Mouse (Mus musculus): ENCODE measurements around the gene Rfk.

The Rfk gene

DNA sequence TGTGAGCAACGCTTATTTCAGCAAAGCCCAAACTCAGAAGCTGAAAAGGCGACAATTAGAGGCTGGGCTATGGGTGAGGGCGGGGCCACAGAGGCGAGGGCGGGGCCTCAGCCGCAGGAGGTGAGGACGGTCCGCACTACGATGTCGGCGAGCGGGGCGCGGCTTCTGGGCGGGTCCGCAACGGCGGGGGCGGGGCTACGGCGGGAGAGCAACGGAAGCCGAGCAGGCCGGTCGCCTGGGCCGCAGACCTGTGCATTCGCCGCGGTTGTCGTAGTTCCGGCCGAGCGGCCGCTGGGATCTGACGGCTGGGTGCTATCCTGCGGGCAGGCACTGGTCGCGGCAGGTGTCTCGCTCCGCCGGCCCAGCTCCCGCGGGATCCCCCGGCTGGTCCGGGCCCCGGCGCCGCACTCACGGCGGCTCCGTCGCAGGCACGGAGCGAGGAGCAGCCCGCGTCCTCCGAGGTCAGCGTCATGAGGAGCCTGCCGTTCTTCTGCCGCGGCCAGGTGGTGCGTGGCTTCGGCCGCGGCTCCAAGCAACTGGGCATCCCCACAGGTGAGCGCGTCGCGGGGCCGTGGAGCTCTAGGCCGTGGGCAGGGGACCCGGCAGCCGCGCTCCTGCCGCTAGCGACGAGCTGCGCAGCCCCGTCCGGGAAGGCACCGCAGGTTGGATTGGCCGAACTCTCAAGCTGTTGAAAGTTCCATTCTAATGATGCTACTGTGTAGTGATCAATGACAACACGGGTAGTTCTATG is at the start of gene Rfk:
Gene Rfk (plus strand): TSS at position 203 of the 751 bp plus-strand sequence.
- peak; percentile 83 for DNase-seq (ENCODE audit: low read depth, low spot score)

- DNase-seq (ENCODE audit: low read depth, low spot score), result no peak
Observed at GRCm38 (mm10) chr19:17344881-17345280, 49.0 kb upstream of the Rfk start.

GRCm38 (mm10) chr19:17346716-17347474 is 46.9 kb upstream of the Rfk start:
- DNase-seq (ENCODE audit: low read depth, low spot score), result no peak

GRCm38 (mm10) chr19:17347852-17348251 is 46.0 kb upstream of the Rfk start:
- DNase-seq (ENCODE audit: low read depth, low spot score), result no peak

DNA sequence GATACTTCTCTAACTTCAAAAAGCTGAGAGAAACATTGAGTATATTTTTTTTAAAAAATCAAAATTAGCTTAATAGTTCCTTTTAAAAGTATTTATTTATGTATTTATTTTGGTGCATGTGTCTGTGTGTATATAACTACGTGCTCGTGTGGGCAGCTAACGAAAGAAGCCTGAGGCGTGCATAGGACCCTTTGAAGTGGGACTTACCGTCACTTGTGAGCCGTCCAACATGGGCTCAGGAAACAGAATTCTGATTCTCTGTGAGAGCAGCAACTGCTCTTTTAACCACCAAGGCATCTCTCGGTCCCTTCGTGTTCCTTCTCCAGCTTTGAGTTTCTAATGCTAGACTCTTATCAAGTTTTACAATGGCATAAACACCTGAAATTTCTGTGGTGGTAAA is 40.1 kb upstream of the Rfk start:
- no peak for DNase-seq (ENCODE audit: low read depth, low spot score)

GRCm38 (mm10) chr19:17354362-17354761 is 39.5 kb upstream of the Rfk start:
- no peak for DNase-seq (ENCODE audit: low read depth, low spot score)

GRCm38 (mm10) chr19:17354797-17355196 is 39.0 kb upstream of the Rfk start:
- DNase-seq (ENCODE audit: low read depth, low spot score), result no peak

DNA sequence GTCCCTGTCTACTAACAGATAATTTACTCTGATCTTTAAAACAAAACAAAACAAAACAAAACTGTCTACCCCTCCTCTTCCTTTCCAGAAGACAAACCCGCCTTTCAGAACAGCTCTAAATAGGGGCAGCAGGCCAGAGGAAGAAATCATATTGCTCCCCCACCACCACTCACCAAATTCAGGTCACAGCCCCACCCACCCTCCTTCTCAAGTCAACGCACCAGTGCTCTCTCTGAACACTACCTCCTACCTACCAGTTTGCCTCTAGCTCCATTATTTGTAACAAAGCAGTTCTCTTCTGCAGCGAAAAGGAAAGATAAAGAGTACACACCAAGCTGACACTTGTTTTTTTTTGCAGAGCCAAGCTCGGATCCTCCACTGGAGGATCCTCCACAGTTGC is 38.5 kb upstream of the Rfk start:
- DNase-seq (ENCODE audit: low read depth, low spot score), result no peak

GRCm38 (mm10) chr19:17355950-17356867 is 37.6 kb upstream of the Rfk start:
- DNase-seq (ENCODE audit: low read depth, low spot score), result no peak

DNA sequence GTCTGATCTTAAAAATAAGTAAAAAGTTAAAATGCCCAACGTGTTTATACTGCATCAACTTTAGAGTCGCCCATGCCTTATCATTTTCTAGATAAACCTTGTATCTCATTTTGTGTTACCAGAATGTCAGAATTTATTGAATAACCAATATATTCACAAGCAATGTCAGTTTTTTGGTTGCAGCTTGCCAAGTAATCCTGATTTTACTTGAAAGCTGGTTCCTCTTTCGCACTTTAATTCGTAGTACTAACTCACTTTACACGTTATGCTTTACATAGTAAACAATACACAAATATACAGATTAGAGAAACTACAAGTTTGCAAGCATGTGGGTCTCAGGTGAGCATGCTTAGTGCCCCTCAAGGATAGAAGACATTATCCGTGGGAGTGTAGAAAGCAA is 36.9 kb upstream of the Rfk start:
- no peak for DNase-seq (ENCODE audit: low read depth, low spot score)

DNA sequence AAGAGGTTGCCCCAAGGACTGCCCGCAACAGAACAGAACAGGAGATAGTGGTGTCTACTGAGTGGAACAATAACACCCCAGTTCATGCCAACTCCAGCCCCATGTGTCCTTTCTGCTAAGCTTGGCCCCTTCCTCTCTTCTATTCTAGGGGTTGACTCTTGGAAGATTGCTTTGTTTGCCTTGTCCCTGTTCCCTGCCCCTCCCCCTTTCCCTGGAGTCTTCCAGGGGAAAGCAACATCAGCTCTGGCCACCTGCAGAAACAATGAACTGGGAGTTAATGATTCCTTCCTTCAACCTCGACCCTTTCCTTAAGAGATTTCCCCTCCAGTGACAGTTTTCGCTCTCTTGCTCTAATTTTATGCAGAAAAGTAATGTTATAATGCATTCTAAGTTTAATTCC is 36.5 kb upstream of the Rfk start:
- no peak for DNase-seq (ENCODE audit: low read depth, low spot score)

DNA sequence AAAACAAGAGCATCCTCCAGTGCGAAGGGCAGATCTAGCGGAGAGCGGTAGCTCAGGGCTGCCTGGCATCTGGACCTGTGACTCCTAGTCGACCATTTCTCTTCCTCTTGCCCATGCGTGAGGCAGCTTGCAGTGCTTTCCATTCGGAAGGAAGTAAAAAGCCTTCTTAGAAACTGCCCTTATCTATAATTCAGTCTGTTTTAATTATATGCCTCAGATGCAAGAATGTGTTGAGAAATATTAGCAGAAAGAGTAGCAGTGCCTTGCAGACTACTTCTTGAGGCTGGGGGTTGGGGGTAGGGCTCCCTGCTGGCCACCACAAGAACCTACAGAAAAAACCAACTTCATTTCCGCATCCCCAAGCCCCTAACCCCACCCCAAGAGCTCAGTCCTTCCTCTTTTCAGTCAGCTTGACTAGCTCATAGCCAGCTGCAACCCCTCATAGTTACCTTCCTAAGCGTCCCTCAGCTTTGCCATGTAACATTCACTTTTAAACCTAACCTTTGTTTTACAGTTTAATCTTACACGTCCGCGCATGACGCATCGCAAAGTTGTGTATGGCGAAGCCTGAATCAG is 34.4 kb upstream of the Rfk start:
- DNase-seq (ENCODE audit: low read depth, low spot score), result no peak

DNA sequence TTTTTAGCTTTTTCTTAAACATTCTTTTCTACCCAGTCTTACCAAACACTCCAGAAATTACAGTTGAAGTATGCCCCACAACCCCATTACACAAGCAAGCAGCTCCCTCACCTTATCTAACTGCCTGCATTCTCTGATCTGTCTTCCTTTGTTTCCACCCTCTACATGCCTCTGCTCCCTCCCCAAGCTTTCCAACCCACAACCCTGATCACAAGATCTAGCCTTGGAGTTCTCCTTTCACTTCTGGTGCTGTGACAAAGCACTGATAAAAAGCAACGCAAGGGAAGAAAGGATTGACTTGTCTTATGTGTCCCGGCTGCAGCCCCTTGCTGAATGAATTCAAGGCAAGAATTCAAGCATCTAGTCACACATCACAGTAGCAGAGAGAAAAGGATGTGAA is 32.7 kb upstream of the Rfk start:
- DNase-seq (ENCODE audit: low read depth, low spot score), result no peak

DNA sequence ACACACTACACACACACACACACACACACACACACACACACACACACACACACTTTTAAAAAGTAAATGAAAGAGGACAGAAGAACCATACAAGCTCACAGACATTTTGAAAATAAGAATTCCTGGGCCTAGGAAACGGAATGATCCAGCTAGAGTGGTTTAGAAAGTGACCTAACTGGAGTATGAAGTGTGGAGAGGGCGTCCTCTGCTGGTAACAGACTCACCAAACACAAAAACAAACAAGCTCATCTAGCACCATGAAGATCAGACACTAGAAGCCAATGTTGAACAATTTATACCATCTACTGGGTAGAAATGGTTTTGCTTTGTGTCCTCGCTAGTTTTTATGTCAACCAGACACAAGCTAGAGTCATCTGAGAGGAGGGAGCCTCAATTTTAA is 29.1 kb upstream of the Rfk start:
- DNase-seq (ENCODE audit: low read depth, low spot score), result no peak

- DNase-seq (ENCODE audit: low read depth, low spot score), result no peak
Observed at GRCm38 (mm10) chr19:17366364-17367090, 27.3 kb upstream of the Rfk start.

GRCm38 (mm10) chr19:17368557-17368956 is 25.3 kb upstream of the Rfk start:
- no peak for DNase-seq (ENCODE audit: low read depth, low spot score)

DNA sequence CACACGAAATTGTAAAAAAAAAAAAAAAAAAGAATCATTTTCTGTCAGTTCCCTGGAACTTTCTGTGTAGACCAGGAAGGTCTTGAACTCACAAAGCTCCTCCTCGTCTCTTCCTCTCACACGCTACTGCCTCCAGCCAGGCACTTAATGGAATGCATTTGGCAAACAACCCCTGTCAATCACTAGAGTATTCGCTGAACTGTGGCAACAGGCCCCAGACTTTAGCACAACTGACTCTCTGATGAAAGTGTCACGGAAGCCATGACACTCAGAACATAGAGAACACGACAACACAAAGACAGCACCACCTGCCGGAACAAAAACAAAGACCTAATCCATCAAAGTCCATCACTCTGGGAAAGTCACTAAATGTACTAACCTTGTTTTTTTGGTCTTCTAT is 24.3 kb upstream of the Rfk start:
- no peak for DNase-seq (ENCODE audit: low read depth, low spot score)

DNA sequence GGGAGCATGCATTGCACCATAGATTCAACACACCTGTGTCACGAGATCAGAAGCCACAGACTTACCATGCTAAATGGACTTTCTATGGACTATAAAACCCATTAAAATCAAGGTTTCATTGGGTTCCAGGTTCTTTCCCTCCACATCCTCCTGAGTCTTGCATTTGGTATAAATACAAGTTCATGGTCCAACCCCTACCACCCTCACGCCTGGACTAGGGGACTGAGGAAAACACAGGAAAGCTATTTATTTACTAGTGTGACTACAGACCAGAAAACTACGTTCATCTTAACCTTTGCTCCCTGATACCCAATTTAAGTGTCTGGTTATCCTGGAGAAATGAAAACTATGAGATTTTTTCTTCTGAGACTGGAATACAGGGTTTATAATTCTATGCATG is 21.1 kb upstream of the Rfk start, which contains the start of gene Gcnt1:
Gene Gcnt1 (minus strand): TSS at position 144 of the 400 bp plus-strand sequence.
- no peak for DNase-seq (ENCODE audit: low read depth, low spot score)

DNA sequence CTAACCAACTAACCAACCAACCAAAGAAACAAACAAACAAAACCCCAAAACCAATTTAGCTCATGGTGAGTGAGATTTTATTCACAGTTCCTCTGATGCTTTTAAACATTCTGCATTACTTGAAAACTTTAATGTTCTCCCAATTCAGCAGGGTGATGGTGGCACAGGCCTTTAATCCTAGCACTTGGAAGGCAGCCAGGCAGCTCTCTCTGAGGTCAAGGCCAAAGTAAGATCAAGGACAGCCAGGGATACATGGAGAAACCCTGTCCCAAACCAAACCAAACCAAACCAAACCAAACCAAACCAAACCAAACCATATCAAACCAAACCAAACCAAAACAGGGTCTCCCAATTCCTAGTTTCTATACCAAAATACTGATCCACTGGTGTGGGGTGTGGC is 15.0 kb upstream of the Rfk start:
- DNase-seq (ENCODE audit: low read depth, low spot score), result no peak

DNA sequence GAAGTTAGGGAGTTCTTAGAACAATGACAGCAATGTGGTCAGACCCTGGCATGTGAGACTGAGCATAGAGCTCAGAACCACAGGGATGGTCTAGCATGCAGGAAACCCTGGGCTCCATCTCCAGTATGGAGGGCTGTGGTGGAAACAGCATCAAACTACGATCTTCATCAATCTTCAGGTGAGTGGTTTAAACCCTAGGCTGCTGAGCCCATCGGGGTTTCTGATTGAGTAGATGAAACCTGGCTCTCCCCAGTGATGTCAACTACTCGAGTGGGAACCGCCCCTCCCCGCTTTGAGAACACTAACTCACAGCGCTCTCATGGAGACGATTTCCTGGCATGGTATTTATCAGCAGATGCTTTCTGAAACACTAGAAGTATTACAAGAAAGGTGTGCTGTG is 13.3 kb upstream of the Rfk start:
- DNase-seq (ENCODE audit: low read depth, low spot score), result no peak

DNA sequence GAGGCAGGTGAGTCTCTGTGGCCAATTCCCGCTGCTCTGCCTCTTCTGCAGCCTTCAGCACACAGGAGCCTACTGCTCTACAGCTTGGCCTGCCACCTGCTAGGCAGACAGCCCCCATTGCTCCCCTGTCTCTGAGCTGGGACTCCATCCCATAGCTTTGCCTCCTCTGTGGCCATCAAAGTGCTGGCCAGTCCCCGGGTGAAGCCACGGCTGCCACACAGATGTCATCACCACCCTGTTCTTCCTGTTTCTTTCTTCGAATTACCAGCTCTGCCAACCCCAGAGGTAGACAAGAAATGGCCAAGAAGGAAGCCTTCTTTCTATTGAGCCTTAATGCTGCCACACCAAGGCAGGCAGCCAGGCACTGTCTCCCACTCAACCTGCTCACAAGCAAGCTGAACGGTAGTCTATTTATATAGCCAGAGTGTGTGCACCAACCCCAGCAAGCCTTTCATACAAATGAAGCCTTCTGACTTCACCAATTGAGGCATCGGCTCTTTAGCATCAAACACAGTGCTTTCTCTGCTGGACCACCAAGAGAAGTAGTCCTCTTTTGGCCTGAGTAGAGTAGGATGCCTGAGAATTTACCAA is 10.9 kb upstream of the Rfk start:
- no peak for DNase-seq (ENCODE audit: low read depth, low spot score)

Measured in telencephalon, adult 2 months (tissue).